Mouse (Mus musculus) liver (tissue): ENCODE measurements at regions not wholly inside any gene's neighbourhood (a gene's known extent, or its start where the extent isn't known, plus 50 kb on each side); places are given as distances from the start of the nearest gene placed in this dataset.

ENCODE experiments used
- DNase-seq: peaks from one replicate; pipeline ENCODE4 v3.0.0-alpha.2; 2020; ENCODE audit warnings: mixed read lengths

- peak; percentile 60 for DNase-seq
These were observed 125.7 kb downstream of the Plpp3 start for GRCm38 (mm10) chr4:105282681-105283462.

GRCm38 (mm10) chr4:105285431-105286013 lies 128.4 kb downstream of the Plpp3 start:
- no peak for DNase-seq

GRCm38 (mm10) chr4:105286299-105286698 lies 129.2 kb downstream of the Plpp3 start:
- no peak for DNase-seq

- no peak for DNase-seq
These were observed 129.7 kb downstream of the Plpp3 start for GRCm38 (mm10) chr4:105286809-105287208.

- no peak for DNase-seq
These were observed 130.3 kb downstream of the Plpp3 start for GRCm38 (mm10) chr4:105287419-105287818.

GRCm38 (mm10) chr4:105289635-105290034 lies 132.5 kb downstream of the Plpp3 start:
- no peak for DNase-seq

GRCm38 (mm10) chr4:105290847-105291475 lies 133.8 kb downstream of the Plpp3 start:
- DNase-seq = no peak

- DNase-seq = no peak
These were observed 134.4 kb downstream of the Plpp3 start for GRCm38 (mm10) chr4:105291503-105291902.

- DNase-seq = no peak
These were observed 142.2 kb downstream of the Plpp3 start for GRCm38 (mm10) chr4:105299358-105299757.

- no peak for DNase-seq
These were observed 144.4 kb downstream of the Plpp3 start for GRCm38 (mm10) chr4:105301547-105301946.

GRCm38 (mm10) chr4:105304166-105304565 lies 147.0 kb downstream of the Plpp3 start:
- no peak for DNase-seq

GRCm38 (mm10) chr4:105305931-105306330 lies 148.8 kb downstream of the Plpp3 start:
- DNase-seq = peak; percentile 14

- no peak for DNase-seq
These were observed 150.2 kb downstream of the Plpp3 start for GRCm38 (mm10) chr4:105307356-105307755.

GRCm38 (mm10) chr4:105307905-105308304 lies 150.8 kb downstream of the Plpp3 start:
- no peak for DNase-seq

- peak; percentile 19 for DNase-seq
These were observed 151.9 kb downstream of the Plpp3 start for GRCm38 (mm10) chr4:105308971-105309488.

- no peak for DNase-seq
These were observed 155.5 kb downstream of the Plpp3 start for GRCm38 (mm10) chr4:105312643-105313042.

- DNase-seq = no peak
These were observed 156.1 kb downstream of the Plpp3 start for GRCm38 (mm10) chr4:105313151-105313818.

- no peak for DNase-seq
These were observed 157.9 kb downstream of the Plpp3 start for GRCm38 (mm10) chr4:105315095-105315494.

GRCm38 (mm10) chr4:105316478-105317206 lies 159.5 kb downstream of the Plpp3 start:
- DNase-seq = peak; percentile 20

- no peak for DNase-seq
These were observed 161.3 kb downstream of the Plpp3 start for GRCm38 (mm10) chr4:105318421-105318820.

GRCm38 (mm10) chr4:105323446-105323845 lies 166.3 kb downstream of the Plpp3 start:
- no peak for DNase-seq

GRCm38 (mm10) chr4:105326989-105327388 lies 169.8 kb downstream of the Plpp3 start:
- DNase-seq = no peak
